Mouse (Mus musculus) MEL (cell line): ENCODE measurements around the gene Tnks1bp1.

Experiments
- BHLHE40 ChIP-seq: IDR thresholded peaks from 2 replicates; pipeline ENCODE4 v1.6.1; 2012; ENCODE audit warnings: low read depth, mild to moderate bottlenecking, inconsistent platforms, low read length, improper control_type of control experiment, borderline replicate concordance
- CHD2 ChIP-seq: IDR thresholded peaks from 2 replicates; pipeline ENCODE4 v1.6.1; 2011; ENCODE audit warnings: low read length, improper control_type of control experiment
- CTCF ChIP-seq, 3 experiments: IDR thresholded peaks in 2 of 3; conservative IDR thresholded peaks in 1 of 3; 2 replicates each; pipeline ENCODE4 v1.5.1; 2011 to 2012; ENCODE audit warnings: low read length in 3 of 3, low read depth in 2 of 3, mild to moderate bottlenecking in 2 of 3, improper control_type of control experiment in 1 of 3, inconsistent platforms in 1 of 3, mixed read lengths in 1 of 3, moderate library complexity in 1 of 3; ENCODE audit not compliant: control insufficient read depth in 1 of 3, insufficient read depth in 1 of 3, poor library complexity in 1 of 3, severe bottlenecking in 1 of 3
- EP300 ChIP-seq, 2 experiments: IDR thresholded peaks; 2 replicates each; pipeline ENCODE4 v1.6.1; 2011; ENCODE audit warnings: improper control_type of control experiment in 2 of 2, low read length in 2 of 2, low read depth in 1 of 2, mild to moderate bottlenecking in 1 of 2
- GATA1 ChIP-seq: IDR thresholded peaks from 2 replicates; pipeline ENCODE4 v1.6.1; 2011; ENCODE audit warnings: low read depth, low read length, improper control_type of control experiment
- MYC ChIP-seq: IDR thresholded peaks from 2 replicates; pipeline ENCODE4 v1.6.1; 2011; ENCODE audit warnings: low read depth, mild to moderate bottlenecking, low read length, improper control_type of control experiment, moderate library complexity
- NELFE ChIP-seq: IDR thresholded peaks from 2 replicates; pipeline ENCODE4 v1.6.1; 2011; ENCODE audit warnings: low read depth, low read length, improper control_type of control experiment
- POLR2A ChIP-seq, 2 experiments: IDR thresholded peaks; 2 replicates each; pipeline ENCODE4 v1.6.1; 2011 to 2012; ENCODE audit warnings: low read length in 2 of 2, mild to moderate bottlenecking in 2 of 2, control low read depth in 1 of 2, improper control_type of control experiment in 1 of 2, low read depth in 1 of 2, moderate library complexity in 1 of 2; ENCODE audit not compliant: control insufficient read depth in 1 of 2, insufficient read depth in 1 of 2, poor library complexity in 1 of 2
- SMC3 ChIP-seq: IDR thresholded peaks from 2 replicates; pipeline ENCODE4 v1.6.1; 2011; ENCODE audit warnings: low read depth, low read length, improper control_type of control experiment
- TAL1 ChIP-seq: IDR thresholded peaks from 2 replicates; pipeline ENCODE4 v1.6.1; 2012; ENCODE audit warnings: mild to moderate bottlenecking, inconsistent platforms, low read length, moderate library complexity, mixed read lengths
- USF1 ChIP-seq: IDR thresholded peaks from 2 replicates; pipeline ENCODE4 v1.6.1; 2014; ENCODE audit warnings: low read depth, mild to moderate bottlenecking, inconsistent platforms, low read length, improper control_type of control experiment, moderate library complexity
- USF2 ChIP-seq, 2 experiments: IDR thresholded peaks; 2 replicates each; pipeline ENCODE4 v1.6.1; 2011 to 2012; ENCODE audit warnings: improper control_type of control experiment in 2 of 2, low read length in 2 of 2, borderline replicate concordance in 1 of 2, inconsistent platforms in 1 of 2, low read depth in 1 of 2, mild to moderate bottlenecking in 1 of 2; ENCODE audit not compliant: insufficient read depth in 1 of 2
- ZKSCAN1 ChIP-seq: IDR thresholded peaks from 2 replicates; pipeline ENCODE4 v1.6.1; 2012; ENCODE audit warnings: low read depth, mild to moderate bottlenecking, inconsistent platforms, low read length, improper control_type of control experiment, moderate library complexity
- ZMIZ1 ChIP-seq: IDR thresholded peaks from 2 replicates; pipeline ENCODE4 v1.6.1; 2012; ENCODE audit warnings: low read depth, mild to moderate bottlenecking, inconsistent platforms, low read length, improper control_type of control experiment, moderate library complexity

DNA sequence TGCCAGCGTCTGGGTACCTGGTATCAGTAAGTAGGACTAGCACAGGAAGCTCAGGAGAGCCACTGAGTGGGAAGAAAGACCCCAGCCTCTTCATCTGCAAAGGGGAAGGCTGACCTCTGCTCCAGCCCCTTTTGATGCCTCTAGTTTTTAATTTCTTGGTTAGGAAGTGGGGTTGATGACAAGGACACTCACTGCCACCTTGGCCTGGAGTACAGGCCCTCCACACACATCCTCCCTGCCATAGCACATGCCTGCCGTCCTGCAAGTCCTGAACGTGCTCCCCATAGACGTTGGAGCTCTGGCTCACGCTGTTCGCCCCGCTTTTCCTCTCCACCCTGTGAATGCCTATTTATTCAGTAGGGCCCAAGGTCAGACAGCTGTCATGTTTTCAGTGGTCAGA lies 41.2 kb upstream of the Tnks1bp1 start:
- TF ChIP-seq POLR2A (IDR thresholded peaks at IDR 0.05; ENCODE audit: control insufficient read depth in 1 of 2, insufficient read depth in 1 of 2, low read depth in 1 of 2, low read length in 2 of 2, poor library complexity in 1 of 2) (no peak), CHD2 (no peak), USF1 (no peak), CTCF (IDR thresholded peaks at IDR 0.05 in 2 of 3, conservative IDR thresholded peaks at IDR 0.05 in 1 of 3; ENCODE audit: control insufficient read depth in 1 of 3, insufficient read depth in 1 of 3, low read depth in 2 of 3, low read length in 3 of 3, poor library complexity in 1 of 3, severe bottlenecking in 1 of 3) (no peak), SMC3 (no peak), ZMIZ1 (no peak), NELFE (no peak), TAL1 (no peak), ZKSCAN1 (no peak), GATA1 (no peak), MYC (no peak), BHLHE40 (no peak), USF2 (IDR thresholded peaks at IDR 0.05; ENCODE audit: borderline replicate concordance in 1 of 2, insufficient read depth in 1 of 2, low read depth in 1 of 2, low read length in 2 of 2) (no peak), EP300 (IDR thresholded peaks at IDR 0.05; ENCODE audit: low read depth in 1 of 2, low read length in 2 of 2) (no peak)
